Mouse (Mus musculus): ENCODE data around the gene Zglp1. TPM values are rescaled to one million over a fixed set of nuclear protein-coding genes. Genes with fewer than 3 reads are reported as not detected.

The Zglp1 gene
- polyA plus RNA-seq, 1 experiment from 2014 or later: 1.8 TPM

GRCm38 (mm10) chr9:21021363-21021762, 45.5 kb downstream of the Zglp1 start:
- ATAC-seq (replicated peaks; ENCODE audit: low FRiP score): no peak
- H3K9ac ChIP-seq: no peak overlapping the region

GRCm38 (mm10) chr9:21018600-21018999, 48.3 kb downstream of the Zglp1 start:
- no peak overlapping the region for H3K9ac ChIP-seq
- peaks cover 40% of the 10 kb centered on the region for H3K27me3 ChIP-seq
- H3K4me2 ChIP-seq: no peak overlapping the region
- peaks cover 28% of the 10 kb centered on the region for H3K4me1 ChIP-seq
- H3K27ac ChIP-seq: no peak overlapping the region
- WGBS: 72% methylated on average over 2 of the region's 2 CpGs
- H3K36me3 ChIP-seq: no peaks in the 10 kb centered on the region
- no peak for ATAC-seq (replicated peaks; ENCODE audit: low FRiP score)
- H3K9me3 ChIP-seq (replicated peaks): no peaks in the 10 kb centered on the region
- no peak overlapping the region for H3K4me3 ChIP-seq (replicated peaks)

More at GRCm38 (mm10) chr9:21021363-21021762, 45.5 kb downstream of the Zglp1 start:
- Histone ChIP-seq H3K27me3 (peaks cover 23% of the 10 kb centered on the region), H3K9me3 (replicated peaks) (no peaks in the 10 kb centered on the region), H3K27ac (no peak overlapping the region), H3K4me3 (replicated peaks) (no peak overlapping the region), H3K36me3 (no peaks in the 10 kb centered on the region), H3K4me2 (no peak overlapping the region), H3K4me1 (peaks cover 10% of the 10 kb centered on the region)
- 73% methylated on average over 3 of the region's 3 CpGs for WGBS

- Histone ChIP-seq H3K4me3 (replicated peaks) (peak overlapping the region; percentile 47), H3K4me2 (peak overlapping the region; percentile 78), H3K9ac (no peak overlapping the region), H3K9me3 (replicated peaks) (no peaks in the 10 kb centered on the region), H3K27ac (no peak overlapping the region), H3K4me1 (peaks cover 30% of the 10 kb centered on the region), H3K27me3 (peaks cover 40% of the 10 kb centered on the region), H3K36me3 (no peaks in the 10 kb centered on the region)
- no peak for ATAC-seq (replicated peaks; ENCODE audit: low FRiP score)
- WGBS: 27% methylated on average over 4 of the region's 4 CpGs
Measured at GRCm38 (mm10) chr9:21017177-21017575, 49.7 kb downstream of the Zglp1 start.

GRCm38 (mm10) chr9:21016331-21017176, 50.3 kb downstream of the Zglp1 start:
- H3K9ac ChIP-seq: no peak overlapping the region
- WGBS: 4% methylated on average over 17 of the region's 17 CpGs
- no peak for ATAC-seq (replicated peaks; ENCODE audit: low FRiP score)

GRCm38 (mm10) chr9:21015571-21016130, 51.2 kb downstream of the Zglp1 start, which contains the start of gene Icam1:
Gene Icam1 (plus strand): TSS chr9:21015985.
- peak within 1 kb of the TSS; percentile 38; the same call in 1 of the 2 replicates for H3K9ac ChIP-seq
- H3K27ac ChIP-seq: peak within 1 kb of the TSS; percentile 52
- peak within 1 kb of the TSS; percentile 78 for H3K4me2 ChIP-seq
- peak within 1 kb of the TSS; percentile 47 for H3K4me3 ChIP-seq (replicated peaks)
- peaks cover 37% of the 10 kb centered on the region for H3K4me1 ChIP-seq
- no peaks in the 10 kb centered on the region for H3K9me3 ChIP-seq (replicated peaks)
- peak; percentile 73 for ATAC-seq (replicated peaks; ENCODE audit: low FRiP score)
- 2% methylated on average over 30 of the region's 30 CpGs for WGBS
- H3K36me3 ChIP-seq: no peaks in the 10 kb centered on the region
- H3K27me3 ChIP-seq: peaks cover 40% of the 10 kb centered on the region

More at GRCm38 (mm10) chr9:21016331-21017176, 50.3 kb downstream of the Zglp1 start:
- H3K4me3 ChIP-seq (replicated peaks): peak overlapping the region; percentile 47
- H3K27ac ChIP-seq: no peak overlapping the region
- peaks cover 36% of the 10 kb centered on the region for H3K4me1 ChIP-seq
- H3K27me3 ChIP-seq: peaks cover 40% of the 10 kb centered on the region
- no peaks in the 10 kb centered on the region for H3K36me3 ChIP-seq
- H3K9me3 ChIP-seq (replicated peaks): no peaks in the 10 kb centered on the region
- peak overlapping the region; percentile 78 for H3K4me2 ChIP-seq

GRCm38 (mm10) chr9:21014691-21015570, 52.0 kb downstream of the Zglp1 start:
- H3K27ac ChIP-seq: peak overlapping the region; percentile 52
- peaks cover 40% of the 10 kb centered on the region for H3K27me3 ChIP-seq
- H3K4me2 ChIP-seq: peak overlapping the region; percentile 78
- H3K4me3 ChIP-seq (replicated peaks): peak overlapping the region; percentile 47
- H3K9me3 ChIP-seq (replicated peaks): no peaks in the 10 kb centered on the region
- peak; percentile 31; the same call in 1 of the 2 replicates for ATAC-seq (replicated peaks; ENCODE audit: low FRiP score)
- 3% methylated on average over 29 of the region's 29 CpGs for WGBS
- H3K9ac ChIP-seq: peak overlapping the region; percentile 38; the same call in 1 of the 2 replicates
- H3K36me3 ChIP-seq: no peaks in the 10 kb centered on the region
- H3K4me1 ChIP-seq: peaks cover 37% of the 10 kb centered on the region

MicroRNAs encoded within 50 kb of the gene (microRNA counts, 519-probe panel; counts per million panel counts)
- 2,670 counts per million, percentile 60 among the panel's probes with 10 or more counts for microRNA mmu-miR-1900

Small RNA genes lying within 50 kb of the gene (microRNA-seq; reads per million reads assigned to microRNA genes)
- not detected for gene Mir1900
- 0.89 reads per million for gene Mir7082

Other genes with a start within 250 kb of the Zglp1 start
- not detected in 2 replicates for gene Rdh8, start 248.6 kb downstream of the Zglp1 start, polyA plus RNA-seq (2015; fragmentation: Nextera tagmentation; extraction: Ambion mirVana)
- gene A230050P20Rik, start 198.5 kb downstream of the Zglp1 start, polyA plus RNA-seq (2015; fragmentation: Nextera tagmentation; extraction: Ambion mirVana): 15.2 and 16.1 TPM in 2 replicates
- gene Angptl6, start 187.4 kb downstream of the Zglp1 start, polyA plus RNA-seq (2015; fragmentation: Nextera tagmentation; extraction: Ambion mirVana): 2.5 and 2.8 TPM in 2 replicates
- gene Ppan, start 178.9 kb downstream of the Zglp1 start, polyA plus RNA-seq (2015; fragmentation: Nextera tagmentation; extraction: Ambion mirVana): 84.2 and 93.7 TPM in 2 replicates
- 319 and 321 TPM in 2 replicates for gene Eif3g, start 168.5 kb downstream of the Zglp1 start, polyA plus RNA-seq (2015; fragmentation: Nextera tagmentation; extraction: Ambion mirVana)
- gene Dnmt1, start 107.2 kb downstream of the Zglp1 start, polyA plus RNA-seq (2015; fragmentation: Nextera tagmentation; extraction: Ambion mirVana): 96.9 and 108 TPM in 2 replicates
- gene S1pr2, start 90.3 kb downstream of the Zglp1 start, polyA plus RNA-seq (2015; fragmentation: Nextera tagmentation; extraction: Ambion mirVana): 29.8 and 32.7 TPM in 2 replicates
- 140 and 143 TPM in 2 replicates for gene Mrpl4, start 64.4 kb downstream of the Zglp1 start, polyA plus RNA-seq (2015; fragmentation: Nextera tagmentation; extraction: Ambion mirVana)
- gene Icam1, start 51.1 kb downstream of the Zglp1 start, polyA plus RNA-seq (2015; fragmentation: Nextera tagmentation; extraction: Ambion mirVana): 10.8 and 13.7 TPM in 2 replicates
- 2.0 and 2.7 TPM in 2 replicates for gene Icam4, start 37.7 kb downstream of the Zglp1 start, polyA plus RNA-seq (2015; fragmentation: Nextera tagmentation; extraction: Ambion mirVana)
- 0.18 and 0.38 TPM in 2 replicates for gene Icam5, start 35.0 kb downstream of the Zglp1 start, polyA plus RNA-seq (2015; fragmentation: Nextera tagmentation; extraction: Ambion mirVana)
- gene Gm49373, start 6.0 kb upstream of the Zglp1 start, polyA plus RNA-seq (2015; fragmentation: Nextera tagmentation; extraction: Ambion mirVana): 0.45 and 0.86 TPM in 2 replicates
- gene Fdx1l, start 6.5 kb upstream of the Zglp1 start, polyA plus RNA-seq (2015; fragmentation: Nextera tagmentation; extraction: Ambion mirVana): 53.9 and 61.0 TPM in 2 replicates
- gene Gm38431, start 24.9 kb upstream of the Zglp1 start, polyA plus RNA-seq (2015; fragmentation: Nextera tagmentation; extraction: Ambion mirVana): 2.2 and 3.0 TPM in 2 replicates
- 67.9 and 76.3 TPM in 2 replicates for gene Raver1, start 24.9 kb upstream of the Zglp1 start, polyA plus RNA-seq (2015; fragmentation: Nextera tagmentation; extraction: Ambion mirVana)
- 12.7 and 15.5 TPM in 2 replicates for gene Tyk2, start 64.2 kb upstream of the Zglp1 start, polyA plus RNA-seq (2015; fragmentation: Nextera tagmentation; extraction: Ambion mirVana)
- gene Cdc37, start 82.9 kb upstream of the Zglp1 start, polyA plus RNA-seq (2015; fragmentation: Nextera tagmentation; extraction: Ambion mirVana): 332 and 351 TPM in 2 replicates
- gene Pde4a, start 98.6 kb upstream of the Zglp1 start, polyA plus RNA-seq (2015; fragmentation: Nextera tagmentation; extraction: Ambion mirVana): 12.6 and 12.7 TPM in 2 replicates
- gene Keap1, start 172.3 kb upstream of the Zglp1 start, polyA plus RNA-seq (2015; fragmentation: Nextera tagmentation; extraction: Ambion mirVana): 55.1 and 64.2 TPM in 2 replicates
- gene S1pr5, start 181.3 kb upstream of the Zglp1 start, polyA plus RNA-seq (2015; fragmentation: Nextera tagmentation; extraction: Ambion mirVana): 0.19 TPM in 1 of 2 replicates, not detected in the other
- 42.7 and 49.5 TPM in 2 replicates for gene Atg4d, start 198.2 kb upstream of the Zglp1 start, polyA plus RNA-seq (2015; fragmentation: Nextera tagmentation; extraction: Ambion mirVana)
- 13.8 and 19.8 TPM in 2 replicates for gene Kri1, start 220.9 kb upstream of the Zglp1 start, polyA plus RNA-seq (2015; fragmentation: Nextera tagmentation; extraction: Ambion mirVana)
- 51.2 and 51.5 TPM in 2 replicates for gene Cdkn2d, start 224.3 kb upstream of the Zglp1 start, polyA plus RNA-seq (2015; fragmentation: Nextera tagmentation; extraction: Ambion mirVana)
- 35.9 and 37.1 TPM in 2 replicates for gene Ap1m2, start 245.2 kb upstream of the Zglp1 start, polyA plus RNA-seq (2015; fragmentation: Nextera tagmentation; extraction: Ambion mirVana)